Mouse (Mus musculus) frontal cortex, postnatal 14 days (tissue): ENCODE results near the gene Ercc1.

Source experiments
- DNase-seq, 2 experiments: peaks; one replicate each; pipeline ENCODE4 v3.0.0; 2022; ENCODE audit warnings: low spot score in 2 of 2

Ercc1 gene

DNA sequence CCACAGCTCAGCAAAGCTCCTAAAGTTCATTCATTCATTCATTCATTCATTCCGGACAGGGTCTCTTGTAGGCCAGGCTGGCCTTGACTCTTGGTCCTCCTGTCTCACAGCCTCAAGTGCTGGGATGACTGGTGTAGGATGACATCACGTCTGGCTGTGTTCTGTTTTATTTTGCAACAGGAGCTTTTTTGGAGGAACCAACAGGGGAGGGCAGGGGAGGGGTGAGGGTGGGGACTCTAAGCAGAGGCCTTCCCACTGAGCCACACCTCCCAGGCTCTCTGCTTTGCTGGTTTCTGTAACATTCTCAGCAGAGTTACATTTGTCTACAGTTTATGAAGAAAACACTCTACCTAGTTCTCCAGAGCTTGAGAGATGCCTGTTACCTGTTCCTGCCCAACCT, 6.5 kb upstream of the Ercc1 start:
- DNase-seq = no peak

DNA sequence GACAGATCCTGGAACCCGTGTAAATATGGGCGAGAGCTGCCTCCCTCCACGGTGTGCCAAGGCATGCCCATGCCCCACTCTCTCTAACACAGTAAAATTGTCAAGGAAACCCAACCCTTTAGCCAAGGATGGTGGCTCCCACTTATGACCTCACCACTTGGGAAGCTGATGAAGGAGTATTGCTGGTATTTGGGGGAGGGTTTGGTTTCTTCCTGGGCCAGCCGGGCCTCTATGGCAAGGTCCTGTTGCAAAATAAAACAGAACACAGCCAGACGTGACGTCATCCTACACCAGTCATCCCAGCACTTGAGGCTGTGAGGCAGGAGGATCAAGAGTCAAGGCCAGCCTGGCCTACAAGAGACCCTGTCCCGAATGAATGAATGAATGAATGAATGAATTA, 6.0 kb upstream of the Ercc1 start:
- DNase-seq = no peak

DNA sequence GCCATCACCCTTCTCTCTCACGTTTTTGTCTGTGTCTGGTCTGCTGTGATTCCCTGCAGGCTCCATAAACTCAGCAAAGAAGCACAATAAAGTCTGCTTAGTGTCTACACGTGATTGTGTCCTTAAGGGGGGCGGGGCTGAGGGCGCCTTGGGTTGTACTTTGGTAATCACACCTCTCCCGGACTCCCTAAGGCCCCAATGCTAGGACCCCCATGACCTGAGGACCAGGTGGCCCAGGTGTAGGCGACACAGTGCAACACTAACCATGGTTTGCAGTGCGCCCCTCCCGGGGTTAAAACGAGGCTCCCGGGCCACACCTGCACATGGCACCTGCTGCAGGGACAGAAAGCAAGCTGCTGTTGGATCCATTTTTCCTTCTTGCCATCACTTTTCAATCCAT, 3.3 kb upstream of the Ercc1 start:
- no peak for DNase-seq

DNA sequence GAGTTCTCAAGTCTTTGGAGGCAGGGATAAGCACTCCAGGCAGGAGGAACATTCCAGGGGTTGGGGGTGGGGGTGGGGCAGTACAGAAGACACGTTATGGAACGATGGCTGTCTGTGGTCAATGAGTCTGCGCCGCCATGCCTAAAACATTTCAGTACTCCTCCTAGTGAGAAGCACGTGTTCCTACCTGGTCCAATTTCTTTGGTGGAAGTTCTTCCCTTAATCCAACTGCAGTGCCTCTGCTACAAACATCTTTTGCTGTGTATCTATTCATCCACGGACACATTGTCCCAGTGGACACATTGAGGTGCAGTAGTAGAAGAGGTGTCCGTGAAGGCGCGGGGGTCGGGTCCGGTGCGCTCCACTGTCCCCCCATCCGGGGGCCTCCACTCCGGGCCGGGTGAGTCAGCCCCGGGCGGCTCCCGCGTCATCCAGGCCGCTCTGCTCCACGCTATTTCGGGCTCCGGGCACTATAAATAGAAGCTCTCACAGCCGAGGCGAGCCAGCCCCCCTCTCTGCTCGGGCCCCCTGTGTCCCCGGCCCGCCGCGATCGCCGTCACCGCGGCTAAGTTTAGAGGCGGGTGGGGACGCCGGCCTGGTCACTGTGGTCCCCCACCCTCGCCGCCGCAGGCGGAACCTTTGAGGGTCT, 2.7 kb upstream of the Ercc1 start:
- DNase-seq = peak in 1 of 2 experiments; percentile 48

DNA sequence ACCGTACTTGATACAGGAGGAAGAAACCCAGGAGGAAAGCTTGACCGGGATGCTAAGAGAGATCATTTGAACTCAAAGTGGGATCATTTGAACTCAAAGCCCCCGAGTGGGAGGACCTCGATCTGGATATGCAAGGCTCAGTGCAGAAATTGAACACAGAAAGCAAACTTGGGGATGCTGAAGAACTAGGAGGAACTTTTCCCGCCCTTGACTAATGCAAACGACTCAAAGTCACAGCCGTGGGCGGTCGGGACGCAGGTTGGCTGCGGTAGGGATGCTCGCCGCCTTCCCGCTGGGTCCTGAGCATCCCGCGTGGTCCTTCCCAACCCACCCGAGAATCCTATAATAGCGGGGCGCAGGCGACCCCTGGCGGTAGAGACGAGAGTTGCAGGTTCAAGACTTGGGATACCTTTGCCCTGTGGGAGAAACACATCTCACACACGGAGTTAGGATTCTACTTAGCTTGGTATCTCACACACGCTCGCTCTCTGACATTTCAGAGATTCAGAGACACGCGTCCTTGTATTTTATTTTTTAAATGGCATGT, 2.0 kb upstream of the Ercc1 start:
- peak; percentile 78 to 92 for DNase-seq

DNA sequence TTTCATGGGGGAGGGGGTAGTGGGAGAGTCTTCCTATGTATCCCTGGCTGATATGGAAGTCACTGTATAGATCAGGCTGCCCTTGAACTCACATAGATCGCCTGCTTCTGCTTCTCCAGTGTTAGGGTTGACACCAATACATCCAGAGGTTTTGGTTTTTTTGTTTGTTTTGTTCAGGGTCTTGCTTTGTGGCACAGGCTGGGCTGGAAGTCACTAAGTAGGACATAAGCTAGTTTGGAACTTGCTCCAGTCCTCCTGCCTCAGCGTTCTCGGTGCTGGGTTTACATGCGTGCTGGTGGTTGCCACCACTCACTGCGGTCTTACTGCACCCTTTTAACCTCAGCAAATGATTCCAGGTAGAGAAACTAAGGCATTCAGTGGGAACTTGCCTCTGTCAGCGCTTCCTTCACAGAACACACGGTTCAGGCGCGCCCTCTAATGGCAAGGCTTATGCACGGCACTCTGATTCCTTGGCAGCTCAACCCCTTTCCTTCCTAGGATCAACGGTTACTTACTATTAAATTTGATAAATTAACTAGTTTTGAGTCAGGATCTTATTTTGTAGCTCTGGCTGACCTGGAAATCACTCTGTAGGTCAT, 1.3 kb upstream of the Ercc1 start:
- peak in 1 of 2 experiments; percentile 73 for DNase-seq

DNA sequence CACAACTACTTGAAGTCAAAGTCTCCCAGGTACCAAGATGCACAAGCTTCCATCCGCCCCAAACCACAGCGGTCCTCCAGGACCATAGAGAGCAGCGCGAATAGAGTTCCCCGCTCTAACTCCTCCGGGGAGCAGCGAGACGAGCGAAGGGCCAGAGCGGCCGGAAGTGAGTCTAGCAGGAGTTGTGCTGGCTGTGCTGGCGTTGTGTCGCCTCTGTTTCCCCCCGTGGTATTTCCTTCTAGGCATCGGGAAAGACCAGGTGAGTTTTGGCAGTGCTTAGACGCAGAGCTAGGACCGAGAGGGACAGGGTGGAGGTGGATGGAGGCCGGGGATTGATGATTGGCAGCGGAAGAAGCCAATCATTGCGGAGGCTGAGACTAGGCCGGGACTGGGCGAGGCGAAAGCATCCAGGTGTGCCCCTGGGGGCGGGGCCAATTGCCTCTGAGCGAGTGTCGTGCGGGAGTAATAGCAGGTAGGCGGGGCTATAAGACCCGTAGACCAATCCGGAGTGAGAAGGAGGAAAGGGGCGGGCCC, 427 bp downstream of the Ercc1 start:
- DNase-seq = peak; percentile 91 to 93

DNA sequence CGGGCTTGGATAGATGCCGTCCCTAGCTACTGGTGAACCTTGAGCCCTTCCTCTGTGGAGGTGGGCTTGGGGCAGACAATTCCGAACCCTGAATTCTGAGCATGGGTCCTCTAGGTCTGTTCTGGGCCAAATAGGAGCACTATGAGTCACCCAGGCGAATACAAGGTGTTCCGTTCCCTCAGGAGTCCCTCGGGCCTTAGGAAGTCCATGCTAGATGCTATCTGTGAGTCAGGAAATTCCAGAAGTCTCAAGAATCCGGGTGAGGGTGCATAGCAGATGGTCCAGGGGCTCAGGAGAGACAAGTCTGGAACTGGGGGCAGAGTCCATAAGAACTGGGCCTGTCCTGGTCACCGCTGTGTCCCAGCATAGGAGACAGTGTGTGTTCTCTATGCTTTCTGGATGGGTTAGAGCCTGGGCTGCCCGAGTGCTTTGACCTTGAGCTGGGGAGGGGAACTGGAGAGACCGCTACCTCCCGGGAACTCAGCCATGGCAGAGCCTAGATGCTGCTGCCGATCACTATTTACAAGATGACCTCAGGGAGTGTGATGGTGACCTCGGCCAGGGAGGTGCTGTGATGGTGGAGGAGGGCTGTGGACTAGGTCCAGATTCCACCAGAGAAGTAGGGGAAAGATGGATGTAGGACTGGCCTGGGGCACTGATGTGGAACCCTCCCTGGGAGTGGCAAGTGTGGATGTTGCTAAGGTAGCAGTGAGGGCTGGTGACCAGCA, 4.8 kb downstream of the Ercc1 start:
- no peak for DNase-seq

DNA sequence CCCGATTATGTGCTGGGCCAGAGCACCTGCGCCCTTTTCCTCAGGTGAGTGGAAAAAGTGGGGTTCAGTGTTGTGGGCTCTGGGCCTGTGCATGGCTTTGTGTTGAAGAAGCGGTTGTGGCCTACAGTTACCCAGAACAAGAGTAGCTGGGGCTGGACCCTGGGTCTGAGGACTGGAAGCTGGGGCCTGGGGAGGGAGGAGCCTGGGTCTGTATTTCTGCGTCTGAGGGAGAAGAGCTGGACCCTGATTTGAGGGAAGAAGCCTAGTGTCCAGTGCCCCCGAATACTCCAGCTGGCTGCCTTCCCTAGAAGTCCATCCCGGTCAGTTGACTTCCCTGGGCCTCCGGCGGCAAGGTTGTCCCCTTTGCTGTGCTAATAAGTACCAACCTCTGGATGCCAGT, 5.6 kb downstream of the Ercc1 start:
- DNase-seq = no peak

DNA sequence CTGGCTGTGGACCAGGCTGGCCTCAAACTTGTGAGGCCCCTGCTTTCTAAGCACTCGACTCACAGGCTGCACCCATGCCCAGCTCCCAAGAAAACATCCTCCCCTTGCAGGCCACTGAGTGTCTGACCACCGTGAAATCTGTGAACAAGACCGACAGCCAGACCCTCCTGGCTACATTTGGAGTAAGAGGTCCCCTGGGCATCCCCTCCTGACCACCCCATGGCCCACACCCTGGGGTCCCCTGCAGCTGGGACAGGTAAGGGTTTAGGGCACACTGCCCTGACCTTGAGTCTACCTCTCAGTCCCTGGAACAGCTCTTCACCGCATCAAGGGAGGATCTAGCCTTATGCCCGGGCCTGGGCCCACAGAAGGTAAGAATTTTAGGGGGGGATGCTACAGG, 10.4 kb downstream of the Ercc1 start:
- no peak for DNase-seq

DNA sequence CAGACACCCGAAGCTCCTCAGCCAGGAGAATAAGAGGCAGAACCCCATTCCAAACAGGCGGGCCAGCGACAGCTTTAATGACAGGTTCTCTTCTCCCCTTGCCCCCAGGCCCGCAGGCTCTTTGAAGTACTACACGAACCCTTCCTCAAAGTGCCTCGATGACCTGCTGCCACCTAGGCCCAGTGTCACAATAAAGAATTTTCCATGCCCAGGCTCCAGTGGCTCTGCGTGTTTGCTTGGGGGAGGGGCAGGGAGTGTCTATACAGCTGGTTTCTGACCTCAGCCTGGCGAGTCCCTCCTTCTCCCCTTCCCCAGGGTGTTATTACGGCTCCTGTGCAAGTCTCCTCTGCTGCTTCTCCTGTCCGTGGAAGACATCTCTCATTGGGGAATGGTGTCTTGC, 11.7 kb downstream of the Ercc1 start:
- no peak for DNase-seq

DNA sequence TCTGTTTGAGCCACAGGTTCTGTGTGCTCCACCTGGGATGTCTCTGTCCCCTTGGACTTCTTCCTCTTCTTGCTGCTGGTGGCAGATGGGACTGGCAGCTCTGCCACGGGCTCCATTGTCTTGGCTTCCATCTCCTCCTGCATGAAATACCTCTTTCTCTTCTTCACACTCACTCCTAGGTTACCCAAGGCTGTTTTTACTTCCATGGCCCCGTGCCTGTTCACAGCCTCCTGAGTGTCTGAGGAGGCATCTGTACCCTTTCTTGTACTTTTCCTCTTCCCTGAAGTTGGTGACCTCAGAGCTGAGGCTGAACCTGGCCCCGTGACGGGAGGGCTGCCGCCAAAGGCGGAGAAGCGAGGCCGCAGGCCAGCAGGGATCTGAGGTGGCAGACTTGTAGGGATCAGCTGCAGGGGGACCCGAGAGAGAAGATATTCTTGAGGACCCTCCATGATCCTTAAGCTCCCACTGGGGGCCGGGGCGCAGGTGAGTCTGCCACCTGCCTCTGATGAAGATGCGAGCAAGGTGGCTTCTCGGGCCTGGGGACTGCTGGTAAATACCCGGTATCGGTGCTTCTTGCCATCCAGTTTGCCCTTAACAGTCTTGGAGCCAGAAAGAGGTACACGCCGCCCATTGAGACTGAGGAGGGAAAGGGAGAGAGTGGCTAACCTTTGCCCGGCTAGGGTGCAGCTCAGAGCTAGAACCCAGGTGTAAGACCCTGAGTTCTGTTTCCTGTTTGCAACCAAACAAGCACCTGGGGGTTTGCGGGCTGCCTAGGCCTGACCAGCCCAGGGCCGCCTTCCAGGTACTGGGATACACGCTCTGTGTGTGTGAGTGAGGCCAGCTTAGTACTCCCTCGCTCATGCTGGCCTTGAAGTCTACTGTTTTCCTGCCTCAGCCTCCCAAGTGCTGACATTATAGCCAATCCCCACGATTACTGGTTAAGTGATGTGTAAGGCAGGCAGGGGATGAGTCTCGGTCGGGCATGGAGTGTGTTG, 13.1 kb downstream of the Ercc1 start:
- no peak for DNase-seq

DNA sequence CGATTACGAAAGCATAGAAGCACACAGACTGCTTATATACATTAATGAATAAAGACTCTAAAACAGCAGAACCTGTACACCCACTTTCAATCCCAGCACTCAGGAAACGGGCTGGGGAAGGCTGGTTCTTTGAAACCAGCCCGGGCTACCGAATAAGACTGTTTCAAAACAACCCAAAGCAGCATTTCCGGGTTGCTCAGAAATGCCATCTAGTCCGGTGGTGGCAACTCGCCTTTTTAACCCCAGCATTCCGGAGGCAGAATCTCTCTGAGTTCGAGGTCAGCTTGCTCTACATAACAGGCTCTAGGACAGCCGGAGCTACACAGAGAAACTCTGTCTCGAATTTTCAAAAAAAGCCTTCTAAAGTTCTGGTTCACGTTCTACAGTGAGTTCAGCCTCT, 14.1 kb downstream of the Ercc1 start:
- no peak for DNase-seq

DNA sequence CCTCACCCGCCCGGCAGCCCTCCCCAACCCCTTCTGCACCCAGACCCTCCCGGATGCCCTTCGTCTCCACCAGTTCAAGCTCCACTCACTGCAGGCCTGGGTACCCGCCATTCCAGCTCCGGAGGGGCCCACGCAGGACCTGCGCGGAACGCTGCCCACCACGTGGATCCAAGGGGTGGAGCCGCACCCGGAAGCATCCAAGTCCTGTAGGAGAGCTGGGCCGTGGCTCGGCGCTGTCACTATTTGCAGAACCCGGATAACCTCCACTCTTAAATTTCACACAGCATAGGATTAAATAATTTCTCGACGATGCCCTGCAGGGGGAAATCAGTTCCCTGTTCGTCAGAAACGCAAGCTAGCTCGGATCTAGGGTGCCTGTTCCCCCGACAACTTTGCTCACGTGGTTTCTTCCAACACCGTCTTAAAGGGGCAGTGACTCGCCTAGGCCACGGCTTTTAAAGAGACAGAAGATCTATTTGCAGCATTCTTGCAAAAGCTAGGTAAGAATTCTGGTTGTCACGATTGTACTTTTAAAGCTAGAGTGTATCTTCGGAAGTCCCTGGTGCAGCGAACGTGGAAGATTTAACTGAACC, 14.8 kb downstream of the Ercc1 start, which contains the start of the genes Cd3eap and Ppp1r13l:
Cd3eap (minus strand) TSS at position 185 of the 593 bp plus-strand sequence.
Ppp1r13l (plus strand) TSS at position 451 of the 593 bp plus-strand sequence.
- DNase-seq = peak; percentile 81 to 84

DNA sequence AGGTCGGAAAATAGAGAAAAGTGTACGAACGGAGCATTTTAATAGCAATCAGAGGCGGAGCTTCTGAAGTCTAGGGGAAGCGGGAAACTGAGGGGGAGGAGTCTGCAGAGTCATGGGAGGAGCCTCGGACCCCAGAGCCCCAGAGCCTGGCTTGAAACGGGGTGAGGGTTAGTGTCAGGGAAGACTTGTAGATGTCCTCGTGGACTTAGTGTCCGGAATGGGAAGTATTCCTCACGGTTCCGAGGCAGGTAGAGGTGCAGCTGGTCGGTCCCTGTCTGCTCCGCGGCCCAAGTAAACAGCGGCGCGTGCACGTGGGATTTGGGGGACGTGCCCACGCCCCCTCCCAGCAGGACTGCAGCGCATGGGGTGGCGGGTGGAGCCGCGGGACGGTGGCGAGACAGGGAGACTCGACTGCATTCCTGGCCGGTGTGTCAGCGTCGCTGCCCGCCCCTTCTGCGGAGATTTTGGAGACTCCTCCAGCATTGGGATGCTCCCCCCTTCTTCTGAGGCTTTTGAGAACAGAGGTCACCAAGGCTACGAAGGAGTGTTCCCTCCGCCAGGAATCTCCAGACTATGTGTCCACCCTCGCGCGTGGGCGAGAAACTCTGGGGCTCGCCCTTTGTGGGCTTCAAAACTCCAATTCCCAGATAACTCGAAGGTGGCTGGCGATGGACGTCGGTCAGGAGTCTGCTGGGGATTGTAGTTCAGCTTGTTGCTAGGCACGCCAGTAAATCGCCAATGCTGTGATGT, 15.5 kb downstream of the Ercc1 start:
- DNase-seq = peak; percentile 62 to 70

DNA sequence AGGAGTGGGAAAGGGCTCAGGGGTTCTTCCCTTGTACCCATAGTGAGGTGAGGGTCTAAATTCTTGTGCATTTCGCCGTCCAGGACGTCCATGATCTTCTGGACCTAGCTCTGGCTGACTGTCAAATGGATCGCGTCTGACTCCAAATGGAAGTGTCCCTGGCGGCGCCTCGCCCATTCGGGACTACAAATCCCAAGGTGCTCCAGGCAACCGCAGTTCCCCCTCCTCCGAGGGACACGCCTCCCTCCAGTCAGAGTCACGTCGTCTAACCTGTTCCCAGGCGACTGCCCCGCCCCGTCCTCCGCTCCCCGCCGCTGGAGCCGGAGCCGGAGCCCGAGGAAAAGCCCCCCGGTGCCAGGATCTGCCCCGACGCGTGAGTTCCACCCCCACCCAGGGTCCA, 16.4 kb downstream of the Ercc1 start:
- DNase-seq = peak; percentile 84 to 86

DNA sequence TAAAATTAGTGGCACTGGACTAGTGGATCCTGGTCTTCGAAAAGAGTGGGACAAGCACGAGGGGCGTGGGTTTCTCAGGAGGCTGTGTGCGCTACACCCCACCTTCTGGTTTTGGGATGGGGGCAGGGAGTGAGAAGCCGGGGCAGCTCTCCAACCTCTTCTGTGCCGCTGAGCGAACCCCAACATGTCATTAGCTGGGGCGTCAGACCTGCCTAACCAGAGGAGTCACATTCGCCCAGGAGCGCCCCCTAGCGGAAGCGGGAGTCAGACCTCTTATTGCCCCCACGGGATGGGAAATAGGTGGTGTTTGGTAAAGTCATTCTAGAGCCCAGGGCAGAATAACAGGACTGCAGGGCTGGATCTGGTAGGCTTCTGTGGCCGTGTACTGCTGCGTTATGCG, 17.1 kb downstream of the Ercc1 start:
- peak in 1 of 2 experiments; percentile 53 for DNase-seq

DNA sequence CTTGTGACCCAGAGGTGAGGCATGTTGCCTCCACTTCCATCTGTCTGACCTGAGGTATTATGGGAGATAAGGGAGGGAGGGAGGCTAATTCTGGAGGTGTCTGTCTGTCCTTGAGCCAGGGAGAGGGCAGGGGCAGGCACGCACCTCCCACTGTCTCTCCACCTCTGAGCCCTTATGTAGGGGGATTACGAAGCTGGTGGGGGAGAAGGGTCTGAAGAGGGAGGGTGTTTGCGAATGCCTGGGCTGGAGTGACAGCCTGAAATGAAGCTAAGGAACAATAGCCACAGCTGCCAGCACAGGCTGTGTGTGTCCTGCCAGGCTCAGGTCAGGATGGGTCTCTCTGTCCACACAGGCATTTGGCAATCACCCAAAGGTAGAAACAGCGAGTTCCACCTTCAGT, 17.7 kb downstream of the Ercc1 start:
- DNase-seq = no peak

DNA sequence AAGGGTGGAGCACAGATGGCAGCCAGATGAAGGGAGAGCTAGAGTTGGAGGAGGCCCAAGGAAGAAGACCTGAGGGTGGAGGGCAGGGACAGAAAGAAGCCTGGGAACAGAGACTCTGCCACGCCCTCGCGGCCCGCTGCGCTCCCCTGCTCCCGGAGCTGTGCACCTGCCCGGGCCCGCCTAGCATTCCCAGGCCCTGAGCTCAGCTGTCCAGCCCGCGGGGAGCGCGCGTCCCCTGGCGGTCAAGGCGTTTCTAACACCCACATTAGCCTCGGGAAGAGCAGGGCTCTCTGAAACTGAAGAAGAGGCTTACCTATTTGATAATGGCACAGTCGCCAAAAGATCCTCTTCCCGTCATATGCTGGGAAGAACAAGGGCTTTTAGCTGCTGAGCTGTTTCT, 19.3 kb downstream of the Ercc1 start:
- no peak for DNase-seq

DNA sequence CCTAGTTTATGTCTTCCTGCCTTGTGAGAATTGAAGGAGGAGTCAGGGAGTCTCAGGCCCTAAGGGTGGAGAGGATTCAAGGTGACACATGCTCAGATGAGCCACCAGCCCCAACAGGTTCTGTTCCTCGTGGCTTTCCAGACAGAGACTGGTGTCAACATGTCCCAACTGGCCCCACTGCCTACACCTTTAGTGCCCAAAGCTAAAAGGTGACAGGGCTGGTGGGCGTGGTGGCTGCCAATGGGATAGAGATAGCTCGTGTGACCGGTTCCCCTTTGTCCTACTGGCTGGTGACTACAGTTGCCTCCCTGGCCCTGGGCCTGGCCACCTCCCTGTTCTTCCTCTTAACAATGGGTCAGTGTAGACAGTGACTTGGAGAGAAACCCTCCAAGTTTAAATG, 20.8 kb downstream of the Ercc1 start:
- no peak for DNase-seq
